Mouse (Mus musculus): ENCODE results near the gene Tapt1. TPM values are rescaled to one million over a fixed set of nuclear protein-coding genes. Genes with fewer than 3 reads are reported as not detected.

The Tapt1 gene
- polyA plus RNA-seq, 1 experiment = 1.5 TPM

- Histone ChIP-seq H3K9me3 (ENCODE audit: control insufficient read depth, low read length) (no peaks in the 10 kb centered on the region; the same call in 1 of the 2 replicates), H3K27me3 (ENCODE audit: control insufficient read depth) (no peaks in the 10 kb centered on the region), H3K4me1 (ENCODE audit: control insufficient read depth) (no peaks in the 10 kb centered on the region), H3K4me3 (replicated peaks) (no peak overlapping the region), H3K36me3 (ENCODE audit: control insufficient read depth) (no peaks in the 10 kb centered on the region)
- no peak for TF ChIP-seq TAL1 (IDR thresholded peaks at IDR 0.05; ENCODE audit: low read length)
- no peak for TF ChIP-seq GATA1 (IDR thresholded peaks at IDR 0.05; ENCODE audit: low read length)
Observed at GRCm38 (mm10) chr5:44255756-44256398, 29.5 kb upstream of the Tapt1 start.

GRCm38 (mm10) chr5:44253449-44253848 is 27.0 kb upstream of the Tapt1 start:
- TF ChIP-seq GATA1 (IDR thresholded peaks at IDR 0.05; ENCODE audit: low read length) (no peak), TAL1 (IDR thresholded peaks at IDR 0.05; ENCODE audit: low read length) (no peak)
- no peaks in the 10 kb centered on the region for H3K36me3 ChIP-seq (ENCODE audit: control insufficient read depth)
- no peaks in the 10 kb centered on the region for H3K4me1 ChIP-seq (ENCODE audit: control insufficient read depth)
- no peaks in the 10 kb centered on the region; the same call in 1 of the 2 replicates for H3K9me3 ChIP-seq (ENCODE audit: control insufficient read depth, low read length)
- H3K4me3 ChIP-seq (replicated peaks) = no peak overlapping the region
- H3K27me3 ChIP-seq (ENCODE audit: control insufficient read depth) = no peaks in the 10 kb centered on the region

GRCm38 (mm10) chr5:44252395-44252794 is 26.0 kb upstream of the Tapt1 start:
- Histone ChIP-seq H3K4me3 (replicated peaks) (no peak overlapping the region), H3K36me3 (ENCODE audit: control insufficient read depth) (no peaks in the 10 kb centered on the region), H3K4me1 (ENCODE audit: control insufficient read depth) (no peaks in the 10 kb centered on the region), H3K27me3 (ENCODE audit: control insufficient read depth) (no peaks in the 10 kb centered on the region), H3K9me3 (ENCODE audit: control insufficient read depth, low read length) (no peaks in the 10 kb centered on the region; the same call in 1 of the 2 replicates)
- TF ChIP-seq GATA1 (IDR thresholded peaks at IDR 0.05; ENCODE audit: low read length) = no peak

- H3K4me1 ChIP-seq (ENCODE audit: control insufficient read depth) = no peaks in the 10 kb centered on the region
- TF ChIP-seq GATA1 (IDR thresholded peaks at IDR 0.05; ENCODE audit: low read length) (no peak), TAL1 (IDR thresholded peaks at IDR 0.05; ENCODE audit: low read length) (no peak)
Observed at GRCm38 (mm10) chr5:44250211-44250955, 24.0 kb upstream of the Tapt1 start.

GRCm38 (mm10) chr5:44249363-44249762 is 22.9 kb upstream of the Tapt1 start:
- H3K27me3 ChIP-seq (ENCODE audit: control insufficient read depth) = peaks cover 24% of the 10 kb centered on the region
- TF ChIP-seq TAL1 (IDR thresholded peaks at IDR 0.05; ENCODE audit: low read length) = no peak
- no peak for TF ChIP-seq GATA1 (IDR thresholded peaks at IDR 0.05; ENCODE audit: low read length)
- no peaks in the 10 kb centered on the region; the same call in 1 of the 2 replicates for H3K9me3 ChIP-seq (ENCODE audit: control insufficient read depth, low read length)
- H3K4me1 ChIP-seq (ENCODE audit: control insufficient read depth) = no peaks in the 10 kb centered on the region
- H3K36me3 ChIP-seq (ENCODE audit: control insufficient read depth) = no peaks in the 10 kb centered on the region
- no peak overlapping the region for H3K4me3 ChIP-seq (replicated peaks)

More at GRCm38 (mm10) chr5:44250211-44250955, 24.0 kb upstream of the Tapt1 start:
- H3K27me3 ChIP-seq (ENCODE audit: control insufficient read depth) = peaks cover 15% of the 10 kb centered on the region
- H3K36me3 ChIP-seq (ENCODE audit: control insufficient read depth) = no peaks in the 10 kb centered on the region
- H3K9me3 ChIP-seq (ENCODE audit: control insufficient read depth, low read length) = no peaks in the 10 kb centered on the region; the same call in 1 of the 2 replicates
- H3K4me3 ChIP-seq (replicated peaks) = no peak overlapping the region

GRCm38 (mm10) chr5:44246493-44247217 is 20.2 kb upstream of the Tapt1 start:
- H3K9me3 ChIP-seq (ENCODE audit: control insufficient read depth, low read length) = no peaks in the 10 kb centered on the region; the same call in 1 of the 2 replicates
- H3K4me3 ChIP-seq (replicated peaks) = no peak overlapping the region
- H3K36me3 ChIP-seq (ENCODE audit: control insufficient read depth) = no peaks in the 10 kb centered on the region
- peaks cover 27% of the 10 kb centered on the region for H3K27me3 ChIP-seq (ENCODE audit: control insufficient read depth)
- H3K4me1 ChIP-seq (ENCODE audit: control insufficient read depth) = 0 out of 2 replicates have a peak, but pooled peaks cover under 1% of the 10 kb centered on the region
- no peak for TF ChIP-seq TAL1 (IDR thresholded peaks at IDR 0.05; ENCODE audit: low read length)
- TF ChIP-seq GATA1 (IDR thresholded peaks at IDR 0.05; ENCODE audit: low read length) = no peak

- peaks cover 2% of the 10 kb centered on the region; the same call in 1 of the 2 replicates for H3K4me1 ChIP-seq (ENCODE audit: control insufficient read depth)
- no peak for TF ChIP-seq GATA1 (IDR thresholded peaks at IDR 0.05; ENCODE audit: low read length)
- TF ChIP-seq TAL1 (IDR thresholded peaks at IDR 0.05; ENCODE audit: low read length) = no peak
- H3K9me3 ChIP-seq (ENCODE audit: control insufficient read depth, low read length) = no peaks in the 10 kb centered on the region
- H3K36me3 ChIP-seq (ENCODE audit: control insufficient read depth) = no peaks in the 10 kb centered on the region
- peaks cover 27% of the 10 kb centered on the region for H3K27me3 ChIP-seq (ENCODE audit: control insufficient read depth)
- no peak overlapping the region for H3K4me3 ChIP-seq (replicated peaks)
Observed at GRCm38 (mm10) chr5:44244894-44245423, 18.5 kb upstream of the Tapt1 start.

- Histone ChIP-seq H3K27me3 (ENCODE audit: control insufficient read depth) (peaks cover 27% of the 10 kb centered on the region), H3K9me3 (ENCODE audit: control insufficient read depth, low read length) (no peaks in the 10 kb centered on the region), H3K4me1 (ENCODE audit: control insufficient read depth) (peaks cover 9% of the 10 kb centered on the region), H3K4me3 (replicated peaks) (no peak overlapping the region), H3K36me3 (ENCODE audit: control insufficient read depth) (no peaks in the 10 kb centered on the region)
- TF ChIP-seq TAL1 (IDR thresholded peaks at IDR 0.05; ENCODE audit: low read length) (no peak), GATA1 (IDR thresholded peaks at IDR 0.05; ENCODE audit: low read length) (no peak)
Observed at GRCm38 (mm10) chr5:44242828-44243227, 16.4 kb upstream of the Tapt1 start.

Data from erythroblast, embryonic 14.5 days (primary cell).